Mouse (Mus musculus) left cerebral cortex, postnatal 36 days (tissue): Measurements from ENCODE around the gene Foxk1. TPM values are rescaled to one million over a fixed set of nuclear protein-coding genes. Genes with fewer than 3 reads are reported as not detected.

Experiments used
- DNase-seq, 2 experiments: peaks; one replicate each; pipeline ENCODE4 v3.0.0; 2021 to 2022; ENCODE audit warnings: low spot score in 2 of 2, mixed read lengths in 1 of 2
- intact Hi-C: fragments of 180-260 bp; cut with DNase I; formaldehyde crosslinking; loops from one replicate; pipeline ENCODE4 v1.15.1; 2025
- total RNA-seq, 2 experiments: library from RNA; stranded (reverse); gene quantifications; 2 replicates each; pipeline ENCODE4 v1.2.3; 2021

The Foxk1 gene
- total RNA-seq, 2 experiments from 2014 or later: 42.4 to 42.5 TPM

DNA sequence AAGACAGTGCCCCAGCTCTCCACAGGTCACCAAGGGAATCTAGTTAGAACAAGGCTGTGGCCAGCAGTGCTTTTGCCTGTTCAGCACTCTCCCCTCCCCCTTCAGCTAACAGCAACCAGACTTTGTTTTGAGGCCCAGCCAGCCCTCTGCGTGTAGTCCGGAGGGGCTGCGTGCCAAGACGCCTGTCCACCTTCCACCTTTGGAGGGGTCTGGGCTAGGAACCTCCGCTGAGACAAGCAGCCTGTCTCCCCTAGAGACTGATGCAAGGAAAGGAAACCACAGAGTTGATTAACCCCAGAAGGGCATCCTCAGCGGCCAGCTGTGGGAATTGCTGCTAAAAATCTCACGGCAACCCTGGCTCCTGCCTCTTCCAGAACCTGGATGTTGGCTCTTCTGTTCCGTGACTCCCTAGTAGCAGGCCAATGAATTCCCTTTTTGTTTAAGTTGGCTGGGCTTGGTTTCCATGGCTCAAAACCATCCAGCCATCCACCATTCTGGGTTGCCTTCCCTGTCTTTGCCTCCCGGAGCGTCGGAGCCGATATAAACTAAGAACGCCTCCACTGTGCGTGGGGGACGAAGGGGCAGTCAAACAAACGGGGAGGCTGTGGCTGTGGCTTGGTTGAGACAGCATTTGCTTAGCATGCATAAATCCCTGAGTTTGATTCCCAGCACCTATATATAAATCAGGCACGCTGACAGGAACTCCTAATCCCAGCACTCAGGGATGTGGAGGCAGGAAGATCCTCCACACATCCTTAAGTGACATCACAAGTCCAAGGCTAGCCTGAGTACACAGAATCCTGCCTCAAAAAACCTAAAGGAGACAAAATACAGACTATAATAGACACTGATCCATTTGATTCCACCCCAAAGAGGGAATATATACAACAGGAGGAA lies 14.3 kb upstream of the Foxk1 start:
- DNase-seq: peak; percentile 23 to 27
- intact Hi-C loops: no loop called here

DNA sequence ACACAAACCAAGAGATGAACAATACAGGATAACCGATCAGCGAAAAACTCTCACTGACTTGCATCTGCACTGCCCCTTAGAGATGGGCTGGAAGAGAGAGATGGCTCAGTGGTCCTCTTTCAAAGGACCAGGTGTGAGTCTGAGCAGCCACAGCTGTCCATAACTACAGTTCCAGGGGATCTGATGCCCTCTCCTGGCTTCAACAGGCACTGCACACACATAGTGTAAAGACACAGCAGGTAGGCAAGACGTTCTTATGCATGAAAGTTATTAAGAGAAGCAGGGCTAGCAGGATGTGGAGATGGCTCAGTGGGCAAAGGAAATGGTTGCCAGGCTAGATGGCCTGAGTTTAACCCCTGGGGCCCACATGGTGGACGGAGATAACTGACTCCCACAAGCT lies 13.6 kb upstream of the Foxk1 start:
- DNase-seq: no peak
- intact Hi-C loops: no loop called here

DNA sequence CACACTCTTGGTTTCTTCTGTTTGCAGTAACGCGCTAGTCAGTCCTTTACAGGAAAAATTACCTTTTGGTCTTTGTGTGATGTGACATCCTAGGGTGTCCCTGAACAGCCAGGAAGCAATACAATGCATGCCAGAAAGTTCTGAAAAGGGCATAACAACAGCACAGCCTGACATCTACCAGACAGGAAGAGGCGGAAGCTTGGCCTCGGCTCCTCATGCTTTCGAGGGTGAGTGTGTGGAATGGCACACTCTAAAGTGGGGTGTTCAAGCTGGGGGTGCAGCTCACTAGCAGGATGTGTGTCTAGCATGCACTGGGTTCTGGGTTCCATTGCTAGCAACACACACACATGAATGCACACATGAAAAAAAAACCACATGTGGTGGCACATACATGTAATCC lies 9.6 kb upstream of the Foxk1 start:
- intact Hi-C loops: no loop called here
- DNase-seq: no peak

DNA sequence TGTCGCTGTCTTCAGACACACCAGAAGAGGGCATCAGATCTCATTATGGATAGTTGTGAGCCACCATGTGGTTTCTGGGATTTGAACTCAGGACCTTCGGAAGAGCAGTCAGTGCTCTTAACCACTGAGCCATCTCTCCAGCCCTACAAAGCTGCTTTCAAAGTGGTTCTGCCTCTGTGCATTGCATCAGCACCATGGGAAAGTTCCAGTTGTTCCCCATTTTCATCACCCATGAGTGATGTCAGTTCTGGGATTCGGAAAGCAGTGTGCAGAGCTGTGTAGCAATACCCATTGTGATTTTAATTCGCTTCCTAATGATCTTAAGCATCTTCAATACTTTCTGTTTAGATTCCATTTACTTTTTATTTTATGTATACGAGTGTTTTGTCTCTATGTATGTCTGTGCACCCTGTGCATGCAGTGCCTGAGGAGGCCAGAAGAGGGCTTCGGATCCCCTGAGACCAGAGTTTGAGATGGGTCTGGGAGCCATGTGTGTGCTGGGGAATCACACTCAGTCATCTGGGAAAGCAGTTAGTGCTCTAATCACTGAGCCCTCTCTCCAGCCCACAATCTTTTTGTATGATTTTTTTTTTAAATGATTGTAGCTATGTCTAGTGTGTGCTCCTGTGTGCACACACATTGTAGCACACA lies 6.6 kb upstream of the Foxk1 start:
- intact Hi-C loops: no loop called here
- DNase-seq: no peak

DNA sequence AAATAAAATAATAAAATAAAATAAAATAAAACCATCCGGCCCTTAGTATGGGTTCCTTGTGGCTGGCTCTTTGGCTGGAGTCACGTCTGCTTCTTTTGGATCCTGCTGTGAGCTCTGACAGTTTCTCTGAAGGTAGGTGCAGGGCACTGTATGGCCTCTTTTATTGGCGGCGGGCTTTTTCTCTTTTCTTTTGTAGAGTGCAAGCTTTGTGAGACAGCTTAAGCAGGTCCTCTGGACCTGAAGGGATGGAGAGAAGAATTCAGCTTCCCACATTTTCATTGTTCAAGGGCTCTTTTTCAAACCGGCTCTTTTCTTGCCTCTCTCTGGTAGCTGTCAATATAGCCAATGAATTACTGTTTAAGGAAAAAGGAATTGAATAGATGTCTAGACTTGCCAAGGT lies 5.4 kb upstream of the Foxk1 start:
- intact Hi-C loops: no loop called here
- no peak for DNase-seq

DNA sequence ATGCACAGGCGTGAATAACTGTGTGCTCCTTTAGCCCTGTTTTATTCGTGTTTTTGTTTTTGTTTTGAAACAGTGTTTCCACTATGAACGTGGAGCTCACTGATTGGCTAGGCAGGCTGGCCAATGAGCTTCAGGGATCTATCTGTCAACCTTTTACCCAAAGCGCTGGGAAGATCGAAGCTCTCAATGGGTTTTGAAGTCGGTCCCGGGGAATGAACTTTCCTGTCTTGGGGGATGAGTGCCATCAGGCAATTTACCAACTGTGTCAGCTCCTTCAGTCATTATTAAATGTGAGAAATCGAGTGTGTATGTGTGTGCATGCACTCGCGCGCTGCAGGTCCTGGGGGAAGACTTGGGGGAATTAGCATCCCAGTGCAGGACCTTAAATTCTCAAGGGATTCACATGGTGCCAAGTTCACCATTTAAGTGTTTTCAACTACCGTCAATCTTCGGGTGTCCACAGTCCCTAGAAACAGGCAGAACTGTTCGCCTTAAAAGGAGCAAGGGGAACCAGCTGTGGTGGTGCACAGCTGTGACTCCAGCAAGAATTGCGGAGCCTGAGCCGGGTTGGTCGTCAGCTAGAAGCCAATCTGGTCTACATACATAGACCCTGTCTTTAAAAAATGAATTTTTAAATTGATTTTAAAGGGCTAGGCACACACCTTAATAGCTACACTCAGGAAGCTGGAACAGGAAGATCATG lies 965 bp upstream of the Foxk1 start:
- no peak for DNase-seq
- intact Hi-C loops: no loop called here

DNA sequence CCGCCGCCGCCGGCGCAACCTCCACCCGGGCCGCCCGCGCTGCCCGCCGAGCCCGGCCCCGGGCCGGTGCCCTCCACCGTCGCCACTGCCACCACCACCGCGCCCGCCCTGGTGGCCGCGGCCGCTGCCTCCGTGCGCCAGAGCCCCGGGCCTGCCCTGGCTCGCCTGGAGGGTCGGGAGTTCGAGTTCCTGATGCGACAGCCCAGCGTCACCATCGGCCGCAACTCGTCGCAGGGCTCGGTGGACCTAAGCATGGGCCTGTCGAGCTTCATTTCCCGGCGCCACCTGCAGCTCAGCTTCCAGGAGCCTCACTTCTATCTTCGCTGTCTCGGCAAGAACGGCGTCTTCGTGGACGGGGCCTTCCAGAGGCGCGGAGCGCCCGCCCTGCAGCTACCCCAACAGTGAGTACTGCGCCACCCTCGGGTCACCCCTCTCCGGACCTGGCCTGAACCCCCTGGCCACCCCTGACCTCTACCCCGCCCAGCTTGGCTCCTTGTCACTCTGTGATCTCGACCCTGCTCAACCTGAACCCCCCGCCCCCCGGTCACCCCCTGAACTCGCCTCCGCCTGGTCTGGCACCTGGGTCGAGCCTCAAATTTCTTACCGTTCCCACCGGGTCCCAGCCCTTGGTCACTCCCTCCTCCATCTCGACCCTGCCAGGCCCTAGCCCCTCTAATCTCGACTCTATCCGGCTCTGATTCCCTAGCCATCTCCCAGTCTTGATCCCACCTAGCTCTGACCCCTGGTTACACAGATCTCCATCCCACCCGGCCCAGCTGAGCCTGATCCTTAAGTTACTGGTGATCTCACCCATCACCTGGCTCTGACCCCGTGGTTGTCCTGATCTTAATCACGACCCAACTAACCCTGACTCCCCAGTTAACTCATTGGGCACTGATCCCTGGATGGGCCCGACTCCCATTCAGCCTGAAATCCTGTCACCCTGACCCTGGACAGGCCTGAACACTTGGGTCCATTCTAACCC lies 636 bp downstream of the Foxk1 start:
- intact Hi-C loops: loop anchor here (1.0 to 2.0 kb wide), 3 partner anchors 19 to 43 kb away; no protein-coding TSS in a partner anchor
- DNase-seq: no peak

DNA sequence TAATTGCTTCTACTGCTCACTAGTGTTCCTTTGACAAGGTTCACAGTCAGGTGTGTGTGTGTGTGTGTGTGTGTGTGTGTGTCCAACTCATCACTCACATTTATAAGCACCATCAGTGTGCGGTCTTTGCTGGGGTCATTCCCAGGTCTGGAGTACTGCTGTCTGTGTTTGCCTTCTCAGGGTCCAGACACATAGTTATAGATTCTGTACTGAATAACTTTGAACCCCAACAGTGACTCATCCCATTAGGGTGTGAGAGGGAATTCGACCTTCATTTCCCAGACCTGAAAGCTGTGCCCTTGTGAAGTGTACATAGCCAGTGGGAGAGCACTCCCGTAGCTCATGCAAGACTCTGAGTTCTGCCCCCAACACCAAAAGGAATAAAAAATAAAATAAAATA lies 2.4 kb downstream of the Foxk1 start:
- intact Hi-C loops: loop anchor here (2.0 kb wide), 1 partner anchor 17 kb away; no protein-coding TSS in a partner anchor

DNA sequence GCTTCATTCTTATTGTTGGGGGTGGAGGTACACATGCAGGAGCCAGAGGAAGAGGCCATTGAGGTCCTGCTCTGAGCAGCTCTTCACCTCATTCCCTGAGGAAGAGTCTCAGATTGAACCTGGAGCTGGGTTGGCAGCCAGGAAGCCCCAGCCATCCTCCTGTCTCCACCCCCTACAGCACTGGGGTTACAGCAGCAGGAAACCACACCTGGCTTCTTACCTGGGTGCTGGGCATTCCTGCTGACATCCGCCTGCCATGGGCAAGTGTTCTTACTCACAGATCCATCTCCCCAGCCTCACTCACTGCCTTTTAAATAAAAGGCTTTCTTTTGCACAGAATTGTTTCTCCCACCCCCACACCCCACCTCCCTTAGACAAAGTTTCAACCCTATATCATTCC lies 3.0 kb downstream of the Foxk1 start:
- no peak for DNase-seq
- intact Hi-C loops: no loop called here

More for the DNA sequence above, 2.4 kb downstream of the Foxk1 start:
- no peak for DNase-seq

DNA sequence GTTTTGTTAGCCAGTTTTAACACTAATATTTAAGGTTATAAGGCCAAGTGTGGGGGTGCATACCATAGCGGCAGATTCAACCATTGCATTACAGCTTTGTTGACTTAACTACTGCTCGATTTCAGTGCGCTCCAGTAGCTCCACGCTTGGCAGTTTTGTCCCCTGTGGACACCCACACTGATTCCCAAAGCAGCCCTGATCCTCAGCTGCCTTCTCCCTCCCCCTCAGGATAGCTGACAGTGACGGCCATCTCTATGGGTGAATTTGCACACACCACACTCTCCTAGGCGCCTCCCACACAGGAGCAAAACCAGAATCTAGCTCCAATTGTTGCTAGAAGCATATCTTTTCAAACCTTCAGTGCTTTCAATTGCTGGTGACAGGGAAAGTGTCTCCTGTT lies 4.1 kb downstream of the Foxk1 start:
- peak; percentile 65 to 77 for DNase-seq
- intact Hi-C loops: no loop called here

DNA sequence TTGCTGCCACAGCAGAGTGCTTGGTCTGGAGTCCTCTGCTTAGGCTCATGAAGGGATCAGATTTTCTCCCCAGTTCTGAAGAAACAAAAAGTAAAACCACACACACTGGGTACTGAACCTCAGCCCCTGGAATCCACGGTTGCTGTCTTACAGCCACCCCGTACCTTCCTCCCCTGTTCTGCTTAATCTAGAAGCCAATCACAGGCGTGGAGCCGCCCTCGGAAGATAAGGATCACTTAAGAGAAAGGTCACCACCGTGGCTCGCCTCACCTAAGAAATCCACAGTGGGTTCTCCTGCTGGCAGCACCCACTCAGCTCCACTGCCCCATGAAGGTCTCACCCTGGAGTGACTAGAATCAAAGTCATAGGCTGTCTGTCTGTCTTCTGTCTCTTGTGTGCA lies 5.1 kb downstream of the Foxk1 start:
- DNase-seq: no peak
- intact Hi-C loops: no loop called here

DNA sequence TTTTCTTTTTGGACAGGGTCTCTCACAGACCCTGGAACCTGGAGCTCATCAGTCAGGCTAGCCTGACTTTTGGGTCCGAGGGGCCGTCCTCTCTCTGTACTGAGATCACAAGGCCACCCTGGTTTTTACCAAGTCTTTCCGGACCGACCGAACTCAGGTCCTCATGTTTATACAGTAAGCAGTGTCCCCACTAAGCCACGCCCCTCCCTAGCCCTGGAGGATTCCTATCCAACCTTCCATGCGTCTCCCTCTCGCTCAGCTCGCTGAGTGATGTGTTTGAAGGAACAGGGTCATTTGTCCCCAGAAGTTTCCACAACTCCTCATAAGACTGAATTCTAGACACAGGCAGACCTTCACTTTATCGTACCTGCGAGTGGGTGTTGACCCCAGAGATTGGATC lies 5.6 kb downstream of the Foxk1 start:
- intact Hi-C loops: no loop called here
- DNase-seq: no peak

DNA sequence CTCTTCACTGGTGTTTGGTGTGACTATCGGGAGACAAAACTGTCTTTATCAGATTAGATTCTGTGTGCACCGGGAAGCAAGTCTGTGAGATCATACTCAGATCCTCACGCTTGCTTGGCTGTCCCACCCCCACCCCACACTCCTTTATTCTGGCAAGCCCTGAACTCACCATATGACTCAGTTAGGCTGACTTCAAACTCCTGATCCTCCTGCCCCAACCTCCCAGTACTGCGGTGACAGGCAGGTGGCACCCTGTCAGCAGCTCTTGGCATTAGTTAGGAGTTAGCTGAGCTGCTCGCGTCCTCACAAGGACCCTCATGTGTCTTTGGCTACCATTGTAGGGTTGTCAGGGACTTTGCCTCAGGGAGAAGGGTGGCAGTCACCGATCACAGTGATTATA lies 6.1 kb downstream of the Foxk1 start:
- intact Hi-C loops: no loop called here
- no peak for DNase-seq

DNA sequence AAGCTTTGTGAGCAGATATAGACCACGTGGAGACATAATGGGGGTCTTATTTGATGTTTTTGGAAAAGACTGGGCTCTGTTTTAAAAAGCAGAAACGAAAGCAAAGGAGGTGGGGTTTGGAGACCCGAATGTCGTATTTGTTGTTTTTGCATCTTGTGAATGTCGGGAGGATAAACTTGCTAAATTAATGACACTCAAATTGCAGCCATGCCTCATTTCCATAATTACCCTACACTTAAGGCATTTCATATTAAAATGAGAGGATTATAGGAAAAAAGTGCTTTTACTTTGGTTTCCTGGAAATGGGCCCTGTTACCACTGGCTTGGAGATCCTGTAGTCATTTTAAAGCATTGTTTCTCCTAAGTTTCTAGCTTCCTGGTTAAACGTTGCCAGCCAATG lies 7.9 kb downstream of the Foxk1 start:
- intact Hi-C loops: no loop called here
- no peak for DNase-seq

DNA sequence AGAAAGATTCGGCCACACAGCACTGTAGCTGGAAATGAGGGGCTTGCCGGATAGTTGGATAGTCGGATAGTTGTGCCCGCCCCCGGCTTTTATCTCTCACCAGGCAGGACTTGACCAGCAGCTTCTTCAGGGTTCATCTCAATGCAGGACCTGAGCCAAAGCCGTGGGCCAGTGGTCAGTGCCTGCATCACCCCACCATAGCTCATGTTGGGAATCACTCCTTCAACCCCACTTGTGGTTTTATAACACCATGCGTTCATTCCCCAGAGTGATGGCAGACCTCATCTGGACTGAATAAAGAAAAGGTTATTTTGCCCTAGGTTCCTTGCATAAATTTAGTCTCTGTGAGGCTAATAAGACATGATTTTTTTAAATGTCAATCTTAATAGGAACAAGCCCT lies 9.1 kb downstream of the Foxk1 start:
- DNase-seq: no peak
- intact Hi-C loops: no loop called here

DNA sequence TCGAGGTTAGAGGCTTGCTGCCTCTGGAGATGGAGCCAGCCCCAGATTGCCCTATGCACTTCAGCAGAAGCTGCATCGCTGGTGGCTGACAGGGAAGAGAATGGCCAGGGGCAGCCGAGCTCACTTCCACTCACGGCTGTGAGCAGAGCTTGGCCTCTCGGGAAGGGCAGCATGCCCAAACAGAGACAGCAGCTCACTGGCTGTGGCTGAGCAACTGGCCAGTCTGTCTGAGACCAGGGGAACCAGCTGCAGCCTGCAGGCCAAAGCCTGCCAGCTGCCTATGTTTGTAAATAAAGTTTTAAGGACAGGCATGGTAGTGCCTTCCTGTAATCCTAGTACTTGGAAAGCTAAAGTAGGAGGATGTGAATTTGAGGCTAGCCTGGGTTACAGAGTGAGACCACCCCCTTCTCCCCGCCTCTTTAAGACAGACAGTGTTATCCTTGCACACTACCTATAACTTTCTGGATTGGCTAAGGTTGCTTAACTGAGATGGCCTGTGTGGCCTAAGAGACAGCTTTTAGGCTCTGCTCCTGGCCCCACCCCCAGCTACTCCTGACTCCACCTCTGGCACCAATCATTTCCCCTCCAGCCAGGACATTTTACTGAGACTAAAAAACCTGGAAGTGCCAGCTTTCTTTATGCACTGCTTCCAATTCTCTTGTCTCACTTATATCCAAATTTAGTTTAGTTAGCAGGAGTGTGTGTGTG lies 11.5 kb downstream of the Foxk1 start:
- intact Hi-C loops: no loop called here
- no peak for DNase-seq

DNA sequence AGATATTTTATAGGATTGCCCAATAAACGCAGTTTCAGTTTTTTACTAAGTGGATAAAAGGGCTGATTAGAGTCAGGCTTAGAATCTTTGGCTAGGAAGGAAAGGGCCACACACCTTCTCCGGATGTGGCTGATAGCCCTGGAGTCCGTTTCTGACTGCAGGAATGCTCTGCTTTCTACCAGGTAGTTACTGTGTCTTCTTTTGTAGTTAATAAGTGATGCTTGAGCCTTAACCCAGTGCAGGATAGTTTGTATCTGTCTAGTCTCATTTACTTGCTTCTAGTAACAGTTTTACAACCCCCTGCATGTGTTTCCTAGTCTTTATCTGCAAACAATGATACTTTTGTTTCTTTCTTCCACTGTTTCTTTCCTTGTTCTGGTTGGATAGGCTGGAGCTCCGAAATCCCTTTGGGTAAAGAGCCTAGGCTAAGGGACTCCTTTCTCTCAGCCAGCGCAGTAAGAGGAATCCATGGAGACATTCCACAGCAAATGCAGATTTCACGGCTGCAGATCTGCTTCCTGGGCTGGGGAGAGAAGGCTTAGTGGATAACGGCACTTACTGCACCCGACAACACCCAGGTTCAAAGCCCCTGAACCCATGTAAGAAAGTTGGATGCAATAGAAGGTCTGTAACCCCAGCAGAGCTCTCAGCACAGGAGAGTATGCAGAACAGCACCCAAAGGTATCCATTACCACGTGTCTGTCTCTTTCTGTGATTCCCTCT lies 12.6 kb downstream of the Foxk1 start:
- intact Hi-C loops: no loop called here
- DNase-seq: no peak

DNA sequence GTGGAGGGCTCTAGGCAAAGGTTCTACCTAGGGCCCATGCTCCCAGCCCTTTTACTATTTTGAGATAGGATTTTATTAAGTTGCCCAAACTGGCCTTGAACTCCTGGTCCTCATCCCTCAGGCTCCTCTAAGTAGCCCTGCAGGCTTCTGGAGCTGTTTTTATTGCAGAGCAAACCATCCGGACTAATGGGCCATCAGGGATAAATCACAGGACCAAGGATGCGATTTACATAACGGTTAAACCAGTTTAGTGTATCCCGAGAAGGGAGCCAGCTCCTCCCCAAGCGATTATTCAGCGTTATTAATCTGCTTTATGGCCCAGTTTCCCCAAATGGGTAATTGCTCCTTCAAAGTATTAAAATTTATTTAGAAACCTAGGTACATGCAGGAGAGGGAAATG lies 14.1 kb downstream of the Foxk1 start:
- intact Hi-C loops: no loop called here
- DNase-seq: no peak
